Mouse (Mus musculus): ENCODE results near the gene Alpk1. TPM values are rescaled to one million over a fixed set of nuclear protein-coding genes. Genes with fewer than 3 reads are reported as not detected.
A peak's percentile ranks its signal among the peaks of the same experiment; 100 is the strongest.

Gene Alpk1
- polyA plus RNA-seq, 2 experiments: 1.5 to 3.0 TPM

DNA sequence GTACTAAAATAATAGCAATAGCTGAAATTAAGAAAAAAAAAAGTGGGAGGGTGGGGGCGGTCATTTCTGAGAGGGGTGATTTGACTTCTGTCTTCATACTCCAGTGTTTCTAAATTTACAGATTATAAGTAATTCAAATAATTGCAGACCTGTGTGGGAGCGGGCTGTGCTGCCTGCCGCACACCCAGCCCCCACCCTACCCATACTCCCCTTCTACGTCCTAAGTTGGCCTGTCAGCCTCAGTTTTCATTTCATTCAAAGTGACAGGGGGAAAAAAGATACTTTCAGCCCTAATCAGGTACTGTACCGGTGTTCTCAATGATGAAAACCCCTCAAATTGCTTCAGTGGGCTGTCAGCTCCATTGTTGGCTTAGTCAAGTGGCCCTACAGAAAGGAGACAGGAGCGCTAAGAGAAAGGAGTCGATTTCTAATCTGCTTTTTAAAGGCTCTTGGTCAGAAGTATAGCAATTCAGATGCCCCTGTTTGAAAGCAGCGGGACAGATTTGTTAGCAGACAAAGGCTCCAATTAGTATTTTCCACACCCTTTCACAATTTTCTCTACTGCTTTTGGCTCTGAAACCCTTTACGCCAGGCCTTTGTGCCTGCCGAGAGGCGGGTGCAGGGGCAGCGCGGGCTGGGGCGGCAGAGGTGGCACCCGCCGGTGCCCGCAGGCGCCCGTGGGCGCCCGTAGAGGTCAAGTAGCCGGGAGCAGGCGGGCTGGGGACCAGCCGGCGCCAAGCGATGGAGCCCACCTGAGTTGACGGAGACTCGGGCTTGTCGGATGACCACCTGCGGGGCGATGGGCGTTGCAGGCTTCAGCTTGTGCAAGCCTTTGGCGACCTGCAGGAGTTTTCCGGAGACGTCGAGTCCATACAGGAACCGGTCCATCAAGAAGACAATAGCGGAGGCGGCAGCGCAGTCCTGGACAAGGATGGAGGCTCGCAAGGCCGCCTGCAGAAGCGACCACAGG is 85.2 kb downstream of the Alpk1 start:
- H3K4me2 ChIP-seq (replicated peaks; ENCODE audit: low read depth, low read length, severe bottlenecking): peak overlapping the region; percentile 49
- WGBS: 10% methylated on average over 43 of the region's 43 CpGs
- no peak for TF ChIP-seq POLR2A (IDR thresholded peaks at IDR 0.05; ENCODE audit: borderline replicate concordance, extremely low read depth, insufficient read depth, insufficient read length)
- H3K9ac ChIP-seq (ENCODE audit: low read depth, low read length, severe bottlenecking): peak overlapping the region; percentile 40
- no peaks in the 10 kb centered on the region for H3K9me3 ChIP-seq (ENCODE audit: control insufficient read depth, low read length)
- H3K27me3 ChIP-seq (ENCODE audit: control insufficient read depth, insufficient read depth, low read length): peaks cover 31% of the 10 kb centered on the region
- H3K4me1 ChIP-seq (ENCODE audit: control insufficient read depth, insufficient read depth, low read length): no peaks in the 10 kb centered on the region
- ATAC-seq (ENCODE audit: low FRiP score, low read depth) (no peak), DNase-seq (ENCODE audit: low spot score) (no peak)
- H3K36me3 ChIP-seq (ENCODE audit: control insufficient read depth, insufficient read depth, low read length): no peaks in the 10 kb centered on the region
- H3K27ac ChIP-seq (replicated peaks; ENCODE audit: low read depth, low read length): no peak overlapping the region
- H3K4me3 ChIP-seq (replicated peaks; ENCODE audit: low read length): peak overlapping the region; percentile 31

DNA sequence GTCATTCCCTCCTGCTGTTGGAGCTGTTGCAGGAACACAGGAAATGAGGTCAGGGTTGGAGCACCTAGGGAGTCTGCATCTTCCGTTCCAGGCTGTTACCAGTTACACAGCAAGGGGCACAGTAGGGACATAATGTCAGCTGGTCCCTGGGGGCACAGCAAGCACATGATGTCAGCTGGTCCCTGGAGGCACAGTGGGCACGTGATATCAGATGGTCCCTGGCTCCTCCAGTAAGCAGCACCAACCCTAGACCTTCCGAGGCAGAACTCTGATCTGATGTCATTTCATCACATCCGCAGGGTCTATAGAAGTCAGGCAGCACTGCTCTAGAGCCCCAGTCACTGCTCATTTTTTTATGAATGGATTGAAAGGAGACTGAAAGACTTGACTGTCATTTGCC is 89.1 kb downstream of the Alpk1 start:
- H3K9ac ChIP-seq (ENCODE audit: low read depth, low read length, severe bottlenecking): no peak overlapping the region
- ATAC-seq (ENCODE audit: low FRiP score, low read depth): no peak
- TF ChIP-seq POLR2A (IDR thresholded peaks at IDR 0.05; ENCODE audit: borderline replicate concordance, extremely low read depth, insufficient read depth, insufficient read length): no peak
- H3K27ac ChIP-seq (replicated peaks; ENCODE audit: low read depth, low read length): no peak overlapping the region
- no peaks in the 10 kb centered on the region for H3K4me1 ChIP-seq (ENCODE audit: control insufficient read depth, insufficient read depth, low read length)
- no peaks in the 10 kb centered on the region for H3K36me3 ChIP-seq (ENCODE audit: control insufficient read depth, insufficient read depth, low read length)
- H3K9me3 ChIP-seq (ENCODE audit: control insufficient read depth, low read length): no peaks in the 10 kb centered on the region
- H3K4me3 ChIP-seq (replicated peaks; ENCODE audit: low read length): no peak overlapping the region
- peaks cover 24% of the 10 kb centered on the region for H3K27me3 ChIP-seq (ENCODE audit: control insufficient read depth, insufficient read depth, low read length)
- DNase-seq (ENCODE audit: low spot score): no peak
- no peak overlapping the region for H3K4me2 ChIP-seq (replicated peaks; ENCODE audit: low read depth, low read length, severe bottlenecking)
- 55% methylated on average over 4 of the region's 4 CpGs for WGBS

DNA sequence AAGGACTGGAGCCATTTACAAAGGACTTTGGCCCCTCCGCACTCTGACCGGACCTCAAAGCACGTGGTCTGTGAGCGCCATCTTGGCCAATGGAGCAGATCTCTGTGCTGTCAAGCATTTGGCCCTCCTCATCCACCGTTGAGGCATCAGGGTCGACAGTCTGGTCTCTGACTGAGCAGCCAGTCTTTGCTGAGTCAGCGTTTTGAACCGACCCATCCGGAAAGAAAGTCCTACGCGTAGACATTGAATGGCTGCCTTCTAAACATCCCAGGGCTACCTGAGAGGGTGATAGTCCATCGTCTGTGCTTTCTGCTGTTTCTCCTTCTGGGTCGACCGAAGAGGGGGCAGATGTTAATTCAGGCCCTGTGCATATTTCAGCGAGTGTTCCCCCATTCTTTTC is 100.6 kb downstream of the Alpk1 start:
- Histone ChIP-seq H3K27me3 (ENCODE audit: control insufficient read depth, insufficient read depth, low read length) (no peaks in the 10 kb centered on the region), H3K36me3 (ENCODE audit: control insufficient read depth, insufficient read depth, low read length) (no peaks in the 10 kb centered on the region), H3K27ac (replicated peaks; ENCODE audit: low read depth, low read length) (no peak overlapping the region), H3K4me2 (replicated peaks; ENCODE audit: low read depth, low read length, severe bottlenecking) (no peak overlapping the region), H3K4me1 (ENCODE audit: control insufficient read depth, insufficient read depth, low read length) (no peaks in the 10 kb centered on the region), H3K9ac (ENCODE audit: low read depth, low read length, severe bottlenecking) (no peak overlapping the region), H3K9me3 (ENCODE audit: control insufficient read depth, low read length) (no peaks in the 10 kb centered on the region), H3K4me3 (replicated peaks; ENCODE audit: low read length) (no peak overlapping the region)
- 90% methylated on average over 15 of the region's 15 CpGs for WGBS
- no peak for TF ChIP-seq POLR2A (IDR thresholded peaks at IDR 0.05; ENCODE audit: borderline replicate concordance, extremely low read depth, insufficient read depth, insufficient read length)
- DNase-seq (ENCODE audit: low spot score): no peak
- no peak for ATAC-seq (ENCODE audit: low FRiP score, low read depth)

DNA sequence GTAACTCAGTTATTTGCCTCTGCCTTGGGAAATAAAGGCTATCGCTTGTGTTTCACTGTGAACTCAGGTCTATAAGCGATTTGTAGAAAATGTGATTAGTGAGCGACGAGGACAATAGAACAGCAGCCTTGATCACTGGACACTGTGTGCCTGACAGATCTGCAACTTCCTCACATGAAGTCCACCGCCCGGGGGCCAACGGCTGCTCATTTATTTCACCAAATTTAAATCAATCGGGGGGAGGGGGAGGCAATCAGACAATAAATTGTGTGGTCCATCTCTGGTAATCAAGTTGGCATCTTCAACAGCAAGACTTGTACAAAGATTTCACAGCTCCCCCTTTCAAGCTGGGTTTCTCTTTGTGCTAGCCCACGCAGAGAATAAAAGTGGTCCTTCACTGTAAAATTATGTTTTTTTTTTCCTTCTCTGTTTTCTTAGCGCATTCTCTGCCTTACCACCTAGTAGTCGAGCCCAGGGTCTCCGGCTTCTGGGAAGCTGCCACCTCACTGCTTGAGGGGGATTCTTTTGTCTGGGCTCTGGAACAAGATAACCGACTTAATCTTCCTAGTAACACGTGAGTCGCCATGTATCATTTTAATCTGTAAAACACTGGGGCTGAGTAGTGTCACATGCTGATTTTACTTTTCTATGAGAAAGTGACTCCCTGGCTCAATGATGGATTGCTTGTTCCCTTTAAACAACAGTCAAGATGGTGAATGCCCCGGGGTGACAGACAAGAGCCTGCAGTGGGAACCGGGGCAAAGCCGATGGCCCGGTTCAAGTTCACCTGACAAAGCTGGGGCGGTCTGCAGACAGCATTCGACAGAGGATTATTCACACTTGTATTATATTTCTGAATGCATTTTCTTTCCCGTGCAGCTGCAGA is 118.4 kb downstream of the Alpk1 start:
- H3K9me3 ChIP-seq (ENCODE audit: control insufficient read depth, low read length): no peaks in the 10 kb centered on the region
- ATAC-seq (ENCODE audit: low FRiP score, low read depth) (no peak), DNase-seq (ENCODE audit: low spot score) (no peak)
- 71% methylated on average over 22 of the region's 22 CpGs for WGBS
- H3K4me1 ChIP-seq (ENCODE audit: control insufficient read depth, insufficient read depth, low read length): no peaks in the 10 kb centered on the region
- H3K27ac ChIP-seq (replicated peaks; ENCODE audit: low read depth, low read length): no peak overlapping the region
- H3K36me3 ChIP-seq (ENCODE audit: control insufficient read depth, insufficient read depth, low read length): no peaks in the 10 kb centered on the region
- H3K4me2 ChIP-seq (replicated peaks; ENCODE audit: low read depth, low read length, severe bottlenecking): no peak overlapping the region
- no peak overlapping the region for H3K9ac ChIP-seq (ENCODE audit: low read depth, low read length, severe bottlenecking)
- H3K4me3 ChIP-seq (replicated peaks; ENCODE audit: low read length): no peak overlapping the region
- no peak for TF ChIP-seq POLR2A (IDR thresholded peaks at IDR 0.05; ENCODE audit: borderline replicate concordance, extremely low read depth, insufficient read depth, insufficient read length)
- H3K27me3 ChIP-seq (ENCODE audit: control insufficient read depth, insufficient read depth, low read length): no peaks in the 10 kb centered on the region

DNA sequence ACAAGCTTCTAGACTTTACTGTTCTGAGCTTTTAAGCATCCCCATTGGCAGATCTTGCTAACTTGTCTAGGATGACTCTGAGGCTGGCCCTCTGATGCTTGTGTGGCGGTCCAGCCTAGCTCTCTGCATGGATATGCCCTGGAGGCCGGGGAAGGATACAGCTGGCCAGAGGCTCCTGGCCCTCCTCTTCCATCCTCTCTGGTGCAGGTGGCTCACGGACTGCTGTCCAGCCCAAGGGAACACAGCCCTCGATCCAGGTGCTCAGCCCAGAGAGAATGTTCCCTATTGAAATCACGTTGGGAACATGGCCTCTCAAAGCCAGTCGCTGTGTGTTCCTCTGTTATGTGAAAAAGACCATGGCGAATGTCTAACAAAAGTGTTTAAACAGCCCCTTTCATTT is 119.6 kb downstream of the Alpk1 start:
- Histone ChIP-seq H3K4me3 (replicated peaks; ENCODE audit: low read length) (no peak overlapping the region), H3K27ac (replicated peaks; ENCODE audit: low read depth, low read length) (no peak overlapping the region), H3K4me2 (replicated peaks; ENCODE audit: low read depth, low read length, severe bottlenecking) (no peak overlapping the region), H3K9ac (ENCODE audit: low read depth, low read length, severe bottlenecking) (no peak overlapping the region), H3K9me3 (ENCODE audit: control insufficient read depth, low read length) (no peaks in the 10 kb centered on the region), H3K4me1 (ENCODE audit: control insufficient read depth, insufficient read depth, low read length) (no peaks in the 10 kb centered on the region), H3K27me3 (ENCODE audit: control insufficient read depth, insufficient read depth, low read length) (no peaks in the 10 kb centered on the region), H3K36me3 (ENCODE audit: control insufficient read depth, insufficient read depth, low read length) (no peaks in the 10 kb centered on the region)
- no peak for ATAC-seq (ENCODE audit: low FRiP score, low read depth)
- DNase-seq (ENCODE audit: low spot score): no peak
- TF ChIP-seq POLR2A (IDR thresholded peaks at IDR 0.05; ENCODE audit: borderline replicate concordance, extremely low read depth, insufficient read depth, insufficient read length): no peak
- 75% methylated on average over 7 of the region's 7 CpGs for WGBS
